Mouse (Mus musculus) stomach, embryonic 15.5 days (tissue): ENCODE measurements at regions not wholly inside any gene's neighbourhood (a gene's known extent, or its start where the extent isn't known, plus 50 kb on each side); places are given as distances from the start of the nearest gene placed in this dataset.

Source experiments
- ATAC-seq: fragments of 200-750 bp; cut with Nextera tagmentation; 2 replicates; pipeline ENCODE4 v1.8.0; 2017; ENCODE audit warnings: low read depth, moderate number of reproducible peaks, moderate TSS enrichment; ENCODE audit not compliant: insufficient read depth, low FRiP score
- H3K27ac ChIP-seq: fragments of 300-500 bp; sonication (generic); 2 replicates; pipeline ENCODE4 v1.5.1; 2015; ENCODE audit warnings: mild to moderate bottlenecking, inconsistent platforms
- H3K27me3 ChIP-seq: fragments of 300-500 bp; sonication (generic); replicated peaks from 2 replicates; pipeline ENCODE4 v1.6.1; 2015; ENCODE audit warnings: inconsistent platforms
- H3K36me3 ChIP-seq: fragments of 300-500 bp; sonication (generic); 2 replicates; pipeline ENCODE4 v1.6.1; 2015; ENCODE audit warnings: inconsistent platforms
- H3K4me1 ChIP-seq: fragments of 300-500 bp; sonication (generic); 2 replicates; pipeline ENCODE4 v1.6.1; 2015; ENCODE audit warnings: inconsistent platforms
- H3K4me2 ChIP-seq: fragments of 300-500 bp; sonication (generic); 2 replicates; pipeline ENCODE4 v1.6.1; 2015; ENCODE audit warnings: mild to moderate bottlenecking, inconsistent platforms
- H3K4me3 ChIP-seq: fragments of 300-500 bp; sonication (generic); replicated peaks from 2 replicates; pipeline ENCODE4 v1.5.1; 2015; ENCODE audit warnings: inconsistent platforms
- H3K9ac ChIP-seq: fragments of 300-500 bp; sonication (generic); 2 replicates; pipeline ENCODE4 v1.6.1; 2015; ENCODE audit warnings: inconsistent platforms
- H3K9me3 ChIP-seq: fragments of 300-500 bp; sonication (generic); 2 replicates; pipeline ENCODE4 v1.6.1; 2016; ENCODE audit warnings: inconsistent platforms
- WGBS: fragments of 180-500 bp; shearing (Covaris S2); methylation state at CpG from one replicate; pipeline ENCODE4 v1.1.7; 2015; 5-methylcytosine and 5-hydroxymethylcytosine counted together

DNA sequence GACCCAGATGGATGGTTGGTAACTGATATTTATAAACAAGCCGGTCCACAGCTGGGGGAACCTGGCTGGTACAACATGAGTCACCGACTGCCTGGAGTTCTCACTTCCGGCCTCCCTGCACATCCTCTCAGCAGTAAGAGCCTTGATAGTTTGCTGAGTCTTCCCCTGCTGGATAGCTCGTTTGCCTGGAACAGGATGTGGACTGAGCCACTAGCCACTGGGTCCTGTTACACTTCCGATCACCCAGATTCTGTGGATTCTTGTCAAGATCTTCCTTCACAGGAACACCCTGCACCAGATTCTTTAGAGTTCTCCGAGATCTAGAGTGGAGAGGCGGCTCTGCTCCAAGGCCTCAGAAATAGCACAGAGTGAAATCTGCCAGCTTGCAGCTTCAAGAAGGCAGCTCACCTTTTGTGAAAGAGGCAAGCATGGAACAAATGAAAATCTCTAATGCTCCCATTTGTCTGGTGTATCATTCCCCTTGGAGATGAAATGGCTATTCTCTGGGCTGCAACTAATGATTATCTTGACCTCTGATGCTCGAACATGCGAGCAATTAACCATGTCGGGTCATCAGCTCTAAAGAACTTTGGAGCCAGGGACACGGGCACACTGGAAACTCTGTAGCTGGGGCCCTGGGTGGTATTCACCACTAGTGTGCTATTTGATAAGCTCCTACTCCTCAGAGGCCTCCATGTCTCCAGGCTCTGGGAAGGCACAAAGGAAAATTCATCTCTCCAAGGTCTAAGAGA, 90.3 kb upstream of the Selenok start:
- H3K9me3 ChIP-seq, result no peaks in the 10 kb centered on the region
- no peak for ATAC-seq
- no peaks in the 10 kb centered on the region for H3K27me3 ChIP-seq
- no peaks in the 10 kb centered on the region for H3K36me3 ChIP-seq
- H3K4me3 ChIP-seq, result no peak overlapping the region
- 52% methylated on average over 11 of the region's 11 CpGs for WGBS
- H3K9ac ChIP-seq, result no peak overlapping the region
- H3K4me1 ChIP-seq, result no peaks in the 10 kb centered on the region
- H3K27ac ChIP-seq, result no peak overlapping the region
- H3K4me2 ChIP-seq, result no peak overlapping the region

DNA sequence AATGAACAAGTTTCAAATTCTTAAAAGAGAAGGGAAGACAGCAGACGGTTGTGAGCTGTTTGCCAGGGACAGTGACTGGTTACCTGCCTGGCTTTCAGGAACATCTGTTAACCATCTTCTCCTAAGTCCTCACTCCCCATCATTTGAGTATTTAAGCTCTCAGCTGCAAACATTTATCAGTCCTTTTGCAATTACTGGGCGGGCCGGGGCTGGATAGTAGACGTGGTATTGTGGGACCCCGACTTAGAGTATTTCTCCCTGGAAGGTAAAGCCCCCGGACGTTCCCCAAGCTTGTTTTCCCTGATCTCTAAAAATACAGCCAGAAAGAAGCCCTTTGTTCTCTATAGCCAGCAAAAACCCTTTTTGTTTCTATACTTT, 89.7 kb upstream of the Selenok start:
- no peak for ATAC-seq
- no peaks in the 10 kb centered on the region for H3K4me1 ChIP-seq
- 80% methylated on average over 7 of the region's 7 CpGs for WGBS

DNA sequence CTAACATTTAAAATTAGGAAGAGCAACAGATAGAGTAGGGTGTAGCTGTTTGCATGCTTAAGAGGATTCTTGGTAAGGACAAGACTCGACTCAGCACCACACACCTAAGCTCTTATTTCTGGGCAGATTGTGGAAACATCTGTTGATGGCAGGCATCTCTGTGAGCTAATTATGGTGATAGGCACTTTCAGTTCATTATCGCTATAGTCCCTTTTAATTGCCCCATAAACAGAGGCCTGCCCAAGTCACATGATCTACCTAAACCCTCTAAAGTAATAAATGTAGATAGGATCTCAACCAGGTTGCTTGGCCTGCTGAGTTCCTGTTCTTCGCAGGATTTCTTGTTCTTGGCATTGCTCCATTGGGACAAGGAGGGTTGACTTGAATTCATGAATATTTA, 88.8 kb upstream of the Selenok start:
- no peaks in the 10 kb centered on the region for H3K27me3 ChIP-seq
- H3K9me3 ChIP-seq, result no peaks in the 10 kb centered on the region
- no peak overlapping the region for H3K9ac ChIP-seq
- no peak overlapping the region for H3K4me2 ChIP-seq
- no peak overlapping the region for H3K27ac ChIP-seq
- 92% methylated on average over 3 of the region's 3 CpGs for WGBS
- no peak overlapping the region for H3K4me3 ChIP-seq
- no peaks in the 10 kb centered on the region for H3K36me3 ChIP-seq
- H3K4me1 ChIP-seq, result no peaks in the 10 kb centered on the region
- ATAC-seq, result no peak

More for the DNA sequence above, 89.7 kb upstream of the Selenok start:
- Histone ChIP-seq H3K9ac (no peak overlapping the region), H3K36me3 (no peaks in the 10 kb centered on the region), H3K4me3 (no peak overlapping the region), H3K27me3 (no peaks in the 10 kb centered on the region), H3K9me3 (no peaks in the 10 kb centered on the region), H3K4me2 (no peak overlapping the region), H3K27ac (no peak overlapping the region)

DNA sequence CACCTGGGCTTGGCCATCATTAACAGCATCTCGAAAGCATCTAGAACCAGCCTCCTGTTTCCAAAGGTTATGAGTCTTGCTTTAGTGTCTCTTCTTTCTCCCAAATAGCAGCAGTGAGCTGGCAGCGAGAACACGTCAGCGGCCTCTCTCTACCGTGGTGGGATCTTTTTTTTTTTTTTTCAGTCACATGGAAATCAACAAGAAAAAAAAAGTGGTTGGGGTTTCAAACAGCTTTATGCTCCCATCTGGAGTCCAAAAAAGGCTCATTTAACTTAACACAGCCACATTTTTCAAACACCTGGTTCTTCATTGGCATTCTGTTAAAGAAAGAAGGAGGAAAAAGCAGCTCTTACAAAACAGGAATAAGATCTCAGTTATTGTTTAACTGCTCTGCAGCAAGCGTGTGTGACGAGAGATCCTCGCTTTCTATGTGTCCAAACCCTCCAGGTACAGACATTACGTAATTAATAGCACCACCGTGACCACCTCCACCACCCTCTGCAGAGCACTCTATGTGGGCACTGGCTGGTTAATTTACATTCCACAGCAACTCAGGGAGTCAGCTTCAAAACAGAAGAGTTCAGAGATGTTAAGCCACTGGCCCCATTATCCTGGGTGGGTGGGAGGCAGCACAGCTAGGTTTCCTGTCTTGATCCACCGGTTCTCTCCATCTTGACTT, 85.3 kb upstream of the Selenok start:
- Histone ChIP-seq H3K27ac (no peak overlapping the region), H3K9ac (no peak overlapping the region), H3K4me3 (no peak overlapping the region), H3K9me3 (no peaks in the 10 kb centered on the region), H3K27me3 (no peaks in the 10 kb centered on the region), H3K36me3 (no peaks in the 10 kb centered on the region), H3K4me1 (no peaks in the 10 kb centered on the region), H3K4me2 (no peak overlapping the region)
- ATAC-seq, result no peak
- 67% methylated on average over 11 of the region's 11 CpGs for WGBS

DNA sequence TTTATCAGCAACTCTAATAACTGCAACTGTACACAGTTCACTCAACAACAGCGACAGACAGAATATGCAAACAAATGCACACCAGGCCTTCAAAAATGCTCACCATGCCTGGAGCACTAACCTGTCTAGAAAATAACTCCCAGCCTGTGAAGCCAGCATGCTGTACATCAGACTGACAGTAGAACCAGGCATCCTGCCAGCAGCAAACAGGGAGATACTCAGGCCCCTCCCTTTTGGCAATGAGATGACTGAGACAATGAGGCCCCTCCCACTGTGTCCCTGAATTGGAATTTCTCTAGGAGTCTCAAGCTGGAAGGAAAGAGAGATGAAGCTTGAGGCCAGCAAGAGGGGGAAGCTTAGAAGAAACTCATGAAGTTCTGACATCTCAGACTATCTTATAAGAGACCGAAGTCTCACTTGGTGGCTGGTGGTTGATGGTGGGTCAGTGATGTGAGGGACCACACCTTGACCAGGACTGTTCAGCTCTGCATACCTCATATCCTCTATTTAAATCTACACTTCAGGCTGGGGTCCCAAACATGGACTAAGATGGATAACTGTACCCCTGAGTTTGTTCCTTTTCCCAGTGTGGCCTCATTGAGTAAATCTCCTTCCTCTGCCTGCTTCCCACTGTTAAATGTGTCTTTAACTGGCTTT, 72.6 kb upstream of the Selenok start:
- Histone ChIP-seq H3K4me1 (peaks cover 6% of the 10 kb centered on the region; the same call in 1 of the 2 replicates), H3K9me3 (no peaks in the 10 kb centered on the region), H3K27ac (peak overlapping the region; percentile 31; the same call in 1 of the 2 replicates), H3K4me3 (no peak overlapping the region), H3K36me3 (no peaks in the 10 kb centered on the region), H3K9ac (no peak overlapping the region), H3K4me2 (no peak overlapping the region), H3K27me3 (no peaks in the 10 kb centered on the region)
- 55% methylated on average over 2 of the region's 2 CpGs for WGBS
- ATAC-seq, result peak; percentile 75

DNA sequence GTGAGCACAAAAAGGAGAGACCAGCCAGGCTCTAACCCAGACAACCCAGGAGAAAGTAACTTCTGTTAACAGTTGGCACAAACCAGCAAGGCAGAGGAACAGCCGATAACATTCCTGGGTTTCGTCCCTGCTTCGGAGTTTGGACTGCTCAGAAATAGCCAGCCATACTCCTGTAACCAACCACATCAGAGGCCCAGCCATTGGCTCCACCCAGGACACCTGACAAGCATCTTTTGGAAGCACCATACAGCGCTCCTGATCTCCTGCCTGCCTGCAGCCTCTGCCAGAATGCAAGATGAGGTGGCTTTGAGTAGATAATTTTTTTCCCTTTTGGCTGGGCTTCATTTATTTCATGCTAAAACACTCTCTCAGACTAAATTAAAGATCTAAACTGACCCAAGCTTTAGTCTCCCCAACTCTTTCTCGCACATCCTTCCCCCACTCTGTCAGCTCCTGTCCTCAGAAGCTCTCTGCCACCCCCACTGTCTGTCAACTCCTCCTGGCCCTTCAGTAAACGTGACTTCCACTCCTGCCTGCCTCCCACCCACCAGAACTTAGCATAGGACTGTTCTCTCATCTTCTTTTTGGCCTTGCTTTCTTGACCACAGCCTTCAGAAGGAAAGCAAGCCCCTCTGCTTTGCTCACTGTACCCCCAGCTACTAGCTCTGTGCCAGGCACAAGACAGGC, 72.0 kb upstream of the Selenok start:
- Histone ChIP-seq H3K9ac (no peak overlapping the region), H3K27ac (peak overlapping the region; percentile 31; the same call in 1 of the 2 replicates), H3K4me1 (peaks cover 6% of the 10 kb centered on the region; the same call in 1 of the 2 replicates), H3K4me3 (no peak overlapping the region), H3K36me3 (no peaks in the 10 kb centered on the region), H3K4me2 (no peak overlapping the region), H3K9me3 (no peaks in the 10 kb centered on the region), H3K27me3 (no peaks in the 10 kb centered on the region)
- 63% methylated on average over 6 of the region's 6 CpGs for WGBS
- ATAC-seq, result no peak

DNA sequence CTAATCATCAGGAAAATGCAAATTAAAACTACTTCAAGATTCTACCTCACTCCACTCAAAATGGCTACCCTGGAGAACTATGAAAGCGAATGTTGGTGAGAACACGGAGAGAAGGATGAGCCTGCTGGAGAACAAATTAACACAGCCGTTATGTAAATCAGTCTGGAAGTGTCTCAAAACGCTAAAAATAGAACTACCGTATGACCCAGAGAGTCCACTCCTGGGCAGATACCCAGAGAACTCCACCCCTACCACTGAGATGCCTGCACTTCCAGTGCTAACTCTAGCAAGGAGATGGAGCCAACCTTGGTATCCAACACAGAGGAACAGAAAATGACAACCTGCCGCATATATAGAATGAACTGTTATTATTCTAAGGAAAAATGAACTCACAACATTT, 67.2 kb upstream of the Selenok start:
- H3K4me1 ChIP-seq, result peaks cover 4% of the 10 kb centered on the region; the same call in 1 of the 2 replicates
- no peak overlapping the region for H3K27ac ChIP-seq
- WGBS, result 74% methylated on average over 6 of the region's 6 CpGs
- H3K4me3 ChIP-seq, result no peak overlapping the region
- no peak overlapping the region for H3K4me2 ChIP-seq
- no peak overlapping the region for H3K9ac ChIP-seq
- no peaks in the 10 kb centered on the region for H3K27me3 ChIP-seq
- no peaks in the 10 kb centered on the region for H3K36me3 ChIP-seq
- no peaks in the 10 kb centered on the region for H3K9me3 ChIP-seq
- ATAC-seq, result no peak

DNA sequence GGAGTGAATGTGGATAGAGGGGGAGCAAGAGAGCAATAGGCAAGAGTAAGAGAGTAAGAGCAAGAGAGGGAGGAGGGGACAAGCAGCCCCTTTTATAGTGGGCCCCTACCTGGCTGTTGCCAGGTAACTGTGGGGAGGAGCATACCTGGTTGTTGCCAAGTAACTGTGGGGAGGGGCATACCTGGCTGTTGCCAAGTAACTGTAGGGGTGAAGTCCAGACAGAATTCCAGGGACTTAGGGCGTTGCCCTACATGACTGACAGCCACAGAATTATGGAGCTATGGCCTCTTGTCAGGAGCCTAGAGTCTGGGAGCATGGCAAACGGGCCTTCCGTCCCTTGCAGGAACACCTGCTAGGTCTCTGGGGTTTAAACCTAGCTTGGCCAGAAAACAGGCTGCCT, 64.5 kb upstream of the Selenok start:
- Histone ChIP-seq H3K9ac (no peak overlapping the region), H3K36me3 (no peaks in the 10 kb centered on the region), H3K4me3 (no peak overlapping the region), H3K9me3 (no peaks in the 10 kb centered on the region), H3K4me1 (no peaks in the 10 kb centered on the region), H3K27me3 (no peaks in the 10 kb centered on the region), H3K27ac (no peak overlapping the region), H3K4me2 (no peak overlapping the region)
- WGBS, result 63% methylated on average over 3 of the region's 3 CpGs
- ATAC-seq, result peak; percentile 56; the same call in 1 of the 2 replicates

DNA sequence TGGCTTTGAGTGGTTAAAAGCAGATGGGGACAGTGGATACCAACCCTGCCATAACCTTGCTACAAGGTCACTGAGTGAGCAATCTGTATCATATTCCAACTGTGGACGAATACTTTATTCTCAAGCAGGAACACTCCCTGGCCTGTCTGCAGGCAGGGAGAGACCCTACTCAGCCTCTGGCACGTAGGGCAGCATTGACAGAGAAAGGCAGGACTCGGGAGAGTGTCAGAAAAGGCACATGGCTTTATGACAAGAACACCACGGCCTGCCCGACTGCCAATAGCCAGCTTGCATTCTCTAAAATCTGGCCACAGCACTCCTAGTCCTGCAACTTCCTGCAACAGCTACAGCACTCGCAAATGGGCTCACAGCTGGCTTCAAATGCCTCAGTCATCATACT, 63.3 kb upstream of the Selenok start:
- no peaks in the 10 kb centered on the region for H3K27me3 ChIP-seq
- no peaks in the 10 kb centered on the region for H3K4me1 ChIP-seq
- 69% methylated on average over 6 of the region's 6 CpGs for WGBS
- H3K4me2 ChIP-seq, result no peak overlapping the region
- ATAC-seq, result no peak
- no peak overlapping the region for H3K27ac ChIP-seq
- no peak overlapping the region for H3K9ac ChIP-seq
- no peaks in the 10 kb centered on the region for H3K9me3 ChIP-seq
- no peak overlapping the region for H3K4me3 ChIP-seq
- no peaks in the 10 kb centered on the region for H3K36me3 ChIP-seq

DNA sequence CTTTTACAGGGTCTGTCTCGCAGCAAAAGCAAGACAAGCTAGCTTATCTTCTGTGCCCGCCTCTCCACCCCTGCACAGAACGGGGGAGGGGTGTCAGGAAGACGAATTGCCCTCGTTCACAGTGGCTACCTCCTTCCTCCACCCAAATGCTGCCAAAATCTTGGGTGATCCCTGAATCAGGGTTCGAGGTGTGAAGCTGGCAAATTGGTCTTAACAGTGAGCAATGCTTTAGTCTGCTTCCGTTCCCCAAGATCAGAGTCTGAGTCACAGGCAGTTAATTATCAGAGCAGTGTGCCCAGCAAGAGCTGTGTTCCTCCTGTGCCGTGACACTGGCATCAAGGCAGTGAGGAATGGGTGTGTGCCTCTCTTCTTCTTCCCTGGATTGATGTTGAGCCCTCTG, 58.4 kb upstream of the Selenok start:
- no peak overlapping the region for H3K4me3 ChIP-seq
- WGBS, result 14% methylated on average over 8 of the region's 8 CpGs
- no peaks in the 10 kb centered on the region for H3K36me3 ChIP-seq
- H3K9ac ChIP-seq, result no peak overlapping the region
- H3K9me3 ChIP-seq, result no peaks in the 10 kb centered on the region
- H3K27me3 ChIP-seq, result no peaks in the 10 kb centered on the region
- H3K4me2 ChIP-seq, result no peak overlapping the region
- ATAC-seq, result no peak
- H3K27ac ChIP-seq, result no peak overlapping the region
- no peaks in the 10 kb centered on the region for H3K4me1 ChIP-seq
